Mouse (Mus musculus) myocyte (in vitro differentiated cells): ENCODE data around the gene Kansl2.

Experiments used
- CEBPB ChIP-seq: IDR thresholded peaks from 2 replicates; pipeline ENCODE4 v1.6.1; 2011; ENCODE audit warnings: mild to moderate bottlenecking, moderate library complexity; ENCODE audit not compliant: poor library complexity, insufficient read depth, severe bottlenecking
- E2F4 ChIP-seq: IDR thresholded peaks from one replicate; pipeline ENCODE4 v1.6.1; 2011; ENCODE audit warnings: mild to moderate bottlenecking, control low read depth, moderate library complexity; ENCODE audit not compliant: insufficient read depth
- MAX ChIP-seq: IDR thresholded peaks from one replicate; pipeline ENCODE4 v1.6.1; 2011; ENCODE audit warnings: low read depth, mild to moderate bottlenecking, control low read depth
- MYOD1 ChIP-seq, 3 experiments: IDR thresholded peaks; one replicate each; pipeline ENCODE4 v1.6.1; 2011; ENCODE audit warnings: control low read depth in 2 of 3, low read depth in 2 of 3, mild to moderate bottlenecking in 2 of 3, moderate library complexity in 1 of 3; ENCODE audit not compliant: insufficient read length in 2 of 3, control insufficient read depth in 1 of 3
- MYOG ChIP-seq, 3 experiments: IDR thresholded peaks; one replicate each; pipeline ENCODE4 v1.6.1; 2011; ENCODE audit warnings: control low read depth in 2 of 3, low read depth in 2 of 3, mild to moderate bottlenecking in 2 of 3; ENCODE audit not compliant: insufficient read length in 2 of 3, control insufficient read depth in 1 of 3, insufficient read depth in 1 of 3
- POLR2A ChIP-seq: IDR thresholded peaks from one replicate; pipeline ENCODE4 v1.6.1; 2011; ENCODE audit warnings: low read depth, mild to moderate bottlenecking, control low read depth, moderate library complexity; ENCODE audit not compliant: insufficient read length
- POLR2AphosphoS2 ChIP-seq: IDR thresholded peaks from one replicate; pipeline ENCODE4 v1.6.1; 2011; ENCODE audit warnings: low read depth, control low read depth; ENCODE audit not compliant: insufficient read length
- REST ChIP-seq: IDR thresholded peaks from one replicate; pipeline ENCODE4 v1.6.1; 2011; ENCODE audit warnings: mild to moderate bottlenecking, control low read depth, moderate library complexity; ENCODE audit not compliant: insufficient read depth, insufficient read length
- TCF12 ChIP-seq: IDR thresholded peaks from one replicate; pipeline ENCODE4 v1.6.1; 2011; ENCODE audit warnings: mild to moderate bottlenecking, control low read depth; ENCODE audit not compliant: poor library complexity, insufficient read depth, severe bottlenecking
- TCF3 ChIP-seq: IDR thresholded peaks from one replicate; pipeline ENCODE4 v1.6.1; 2011; ENCODE audit warnings: low read depth, control low read depth; ENCODE audit not compliant: insufficient read length
- USF1 ChIP-seq: IDR thresholded peaks from one replicate; pipeline ENCODE4 v1.6.1; 2011; ENCODE audit warnings: low read depth, mild to moderate bottlenecking, control low read depth, moderate library complexity

DNA sequence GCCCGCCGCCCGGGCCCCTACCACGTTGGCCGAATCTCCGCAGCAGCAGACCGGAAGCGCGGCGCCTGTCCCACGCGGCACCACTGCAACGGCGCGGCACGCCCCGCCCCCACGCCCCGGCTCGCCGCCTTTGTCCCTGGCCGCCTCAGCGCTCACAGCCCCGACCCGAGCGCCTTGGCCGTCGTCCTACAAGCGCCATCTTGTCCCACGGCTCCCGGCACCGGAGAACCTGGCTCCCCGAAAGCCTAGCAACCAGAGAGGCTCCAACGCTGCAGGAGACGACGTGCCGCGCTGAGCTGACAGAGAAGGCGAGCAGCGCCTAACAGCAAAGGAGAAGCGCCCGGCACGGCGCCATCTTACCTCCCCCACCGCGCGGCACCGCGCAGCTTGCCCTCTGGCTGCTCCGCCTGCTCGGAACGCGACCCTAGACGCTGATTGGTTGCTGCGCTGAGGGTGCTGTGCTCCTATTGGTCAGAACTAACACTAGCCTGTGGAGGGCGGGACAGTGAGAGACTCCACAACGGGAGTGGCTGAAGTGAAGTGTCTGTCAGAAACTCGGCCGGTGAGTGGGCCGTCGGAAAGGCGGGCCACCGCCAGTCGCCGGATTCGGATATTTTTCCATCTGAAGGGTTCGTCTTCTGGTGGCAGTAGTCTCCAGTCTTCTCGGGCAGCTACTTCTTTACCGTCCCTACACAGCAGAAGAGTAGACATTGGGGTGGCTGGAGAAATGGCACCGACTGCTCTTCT is at the start of gene Kansl2:
- TF ChIP-seq CEBPB (no peak), MAX (no peak), REST (peak; percentile 2), POLR2A (peak; percentile 89), TCF3 (no peak), POLR2AphosphoS2 (peak; percentile 90), TCF12 (no peak), E2F4 (peak; percentile 49), MYOD1 (IDR thresholded peaks at IDR 0.05; ENCODE audit: control insufficient read depth in 1 of 3, insufficient read length in 2 of 3, low read depth in 2 of 3) (peak in 2 of 3 experiments; percentile 8 to 20), MYOG (IDR thresholded peaks at IDR 0.05; ENCODE audit: control insufficient read depth in 1 of 3, insufficient read depth in 1 of 3, insufficient read length in 2 of 3, low read depth in 2 of 3) (no peak), USF1 (no peak)
